Mouse (Mus musculus) myocyte (in vitro differentiated cells): ENCODE measurements around the gene Gm5741. TPM values are rescaled to one million over a fixed set of nuclear protein-coding genes. Genes with fewer than 3 reads are reported as not detected.

ENCODE experiments used
- H3K27me3 ChIP-seq: one replicate; pipeline ENCODE4 v1.6.1; 2011; ENCODE audit not compliant: control insufficient read depth, insufficient read depth, insufficient read length
- H3K36me3 ChIP-seq: one replicate; pipeline ENCODE4 v1.6.1; 2011; ENCODE audit not compliant: control insufficient read depth, insufficient read depth
- H3K4me2 ChIP-seq: one replicate; pipeline ENCODE4 v1.6.1; 2011; ENCODE audit warnings: low read depth, control low read depth
- H3K4me3 ChIP-seq: one replicate; pipeline ENCODE4 v1.5.1; 2011; ENCODE audit warnings: mild to moderate bottlenecking, control low read depth, moderate library complexity
- H3K79me2 ChIP-seq: one replicate; pipeline ENCODE4 v1.6.1; 2011; ENCODE audit not compliant: control insufficient read depth, insufficient read depth
- H3ac ChIP-seq: one replicate; pipeline ENCODE4 v1.6.1; 2011; ENCODE audit not compliant: control insufficient read depth, insufficient read length
- CEBPB ChIP-seq: IDR thresholded peaks from 2 replicates; pipeline ENCODE4 v1.6.1; 2011; ENCODE audit warnings: mild to moderate bottlenecking, moderate library complexity; ENCODE audit not compliant: poor library complexity, insufficient read depth, severe bottlenecking
- E2F4 ChIP-seq: IDR thresholded peaks from one replicate; pipeline ENCODE4 v1.6.1; 2011; ENCODE audit warnings: mild to moderate bottlenecking, control low read depth, moderate library complexity; ENCODE audit not compliant: insufficient read depth
- MAX ChIP-seq: IDR thresholded peaks from one replicate; pipeline ENCODE4 v1.6.1; 2011; ENCODE audit warnings: low read depth, mild to moderate bottlenecking, control low read depth
- MYOD1 ChIP-seq, 3 experiments: IDR thresholded peaks; one replicate each; pipeline ENCODE4 v1.6.1; 2011; ENCODE audit warnings: control low read depth in 2 of 3, low read depth in 2 of 3, mild to moderate bottlenecking in 2 of 3, moderate library complexity in 1 of 3; ENCODE audit not compliant: insufficient read length in 2 of 3, control insufficient read depth in 1 of 3
- MYOG ChIP-seq, 3 experiments: IDR thresholded peaks; one replicate each; pipeline ENCODE4 v1.6.1; 2011; ENCODE audit warnings: control low read depth in 2 of 3, low read depth in 2 of 3, mild to moderate bottlenecking in 2 of 3; ENCODE audit not compliant: insufficient read length in 2 of 3, control insufficient read depth in 1 of 3, insufficient read depth in 1 of 3
- POLR2A ChIP-seq: IDR thresholded peaks from one replicate; pipeline ENCODE4 v1.6.1; 2011; ENCODE audit warnings: low read depth, mild to moderate bottlenecking, control low read depth, moderate library complexity; ENCODE audit not compliant: insufficient read length
- POLR2AphosphoS2 ChIP-seq: IDR thresholded peaks from one replicate; pipeline ENCODE4 v1.6.1; 2011; ENCODE audit warnings: low read depth, control low read depth; ENCODE audit not compliant: insufficient read length
- REST ChIP-seq: IDR thresholded peaks from one replicate; pipeline ENCODE4 v1.6.1; 2011; ENCODE audit warnings: mild to moderate bottlenecking, control low read depth, moderate library complexity; ENCODE audit not compliant: insufficient read depth, insufficient read length
- SRF ChIP-seq: IDR thresholded peaks from one replicate; pipeline ENCODE4 v1.6.1; 2011; ENCODE audit warnings: low read depth; ENCODE audit not compliant: control insufficient read depth, insufficient read length
- TCF12 ChIP-seq: IDR thresholded peaks from one replicate; pipeline ENCODE4 v1.6.1; 2011; ENCODE audit warnings: mild to moderate bottlenecking, control low read depth; ENCODE audit not compliant: poor library complexity, insufficient read depth, severe bottlenecking
- TCF3 ChIP-seq: IDR thresholded peaks from one replicate; pipeline ENCODE4 v1.6.1; 2011; ENCODE audit warnings: low read depth, control low read depth; ENCODE audit not compliant: insufficient read length
- USF1 ChIP-seq: IDR thresholded peaks from one replicate; pipeline ENCODE4 v1.6.1; 2011; ENCODE audit warnings: low read depth, mild to moderate bottlenecking, control low read depth, moderate library complexity
- polyA plus RNA-seq: library from polyadenylated mRNA; unstranded; fragments of >200 nt; fragmentation: generic; extraction: Trizol; gene quantifications from one replicate; pipeline ENCODE4 v1.2.1, GENCODE M21; 2012; ENCODE audit warnings: missing spikeins

Gm5741 gene
- polyA plus RNA-seq, 1 experiment: 0.31 TPM

DNA sequence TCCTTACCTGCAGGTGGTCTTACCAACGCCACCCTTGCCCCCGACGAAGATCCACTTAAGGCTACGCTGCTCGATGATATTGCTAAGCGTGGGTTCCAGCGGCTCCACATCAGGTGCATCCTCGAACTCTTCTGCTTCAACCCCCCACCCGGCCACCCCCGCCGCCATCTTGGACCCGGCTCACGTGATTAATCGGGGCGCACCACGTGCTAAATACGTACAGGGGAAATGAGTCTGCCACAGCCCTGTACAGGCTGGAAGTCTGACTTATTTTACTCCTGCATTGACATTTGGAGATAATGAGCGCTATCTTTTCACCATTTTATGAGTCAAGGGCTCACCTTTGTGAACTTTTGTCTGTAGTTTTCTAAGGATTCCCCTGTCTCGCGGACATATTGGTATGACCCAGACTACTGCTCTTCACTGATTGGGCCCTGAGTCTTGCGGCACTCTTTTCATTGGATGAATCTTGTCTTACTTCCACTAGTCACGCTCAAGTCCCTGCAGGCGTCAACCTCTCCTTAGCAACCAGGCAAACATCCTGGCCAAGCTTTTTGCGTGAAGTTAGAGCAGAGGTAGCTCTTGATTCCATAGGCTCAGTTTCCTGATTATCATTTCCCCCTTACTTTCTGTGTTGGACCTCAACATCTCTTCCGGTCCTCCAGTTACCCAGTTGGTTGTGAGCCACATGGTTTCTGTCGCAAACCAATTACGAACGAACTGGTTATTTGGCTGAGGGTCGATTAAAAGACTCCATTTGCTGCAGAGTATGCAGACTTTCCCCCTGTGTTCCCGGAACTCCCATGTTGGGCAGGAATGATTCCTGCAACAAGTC is 42.5 kb downstream of the Gm5741 start, which contains the start of gene Asna1:
Asna1 (minus strand) TSS at position 184 of the 835 bp plus-strand sequence.
- Histone ChIP-seq H3ac (peak within 1 kb of the TSS; percentile 49), H3K4me3 (peak within 1 kb of the TSS; percentile 99), H3K27me3 (no peaks in the 10 kb centered on the region), H3K36me3 (peaks cover 6% of the 10 kb centered on the region), H3K4me2 (peak within 1 kb of the TSS; percentile 99), H3K79me2 (peaks cover 59% of the 10 kb centered on the region)
- TF ChIP-seq MYOG (IDR thresholded peaks at IDR 0.05; ENCODE audit: control insufficient read depth in 1 of 3, insufficient read depth in 1 of 3, insufficient read length in 2 of 3, low read depth in 2 of 3): no peak
- no peak for TF ChIP-seq TCF12
- peak; percentile 59 for TF ChIP-seq POLR2A
- peak; percentile 49 for TF ChIP-seq POLR2AphosphoS2
- no peak for TF ChIP-seq MYOD1 (IDR thresholded peaks at IDR 0.05; ENCODE audit: control insufficient read depth in 1 of 3, insufficient read length in 2 of 3, low read depth in 2 of 3)
- no peak for TF ChIP-seq MAX
- no peak for TF ChIP-seq TCF3
- TF ChIP-seq E2F4: no peak
- no peak for TF ChIP-seq REST
- peak; percentile 90 for TF ChIP-seq USF1
- no peak for TF ChIP-seq CEBPB
- no peak for TF ChIP-seq SRF

DNA sequence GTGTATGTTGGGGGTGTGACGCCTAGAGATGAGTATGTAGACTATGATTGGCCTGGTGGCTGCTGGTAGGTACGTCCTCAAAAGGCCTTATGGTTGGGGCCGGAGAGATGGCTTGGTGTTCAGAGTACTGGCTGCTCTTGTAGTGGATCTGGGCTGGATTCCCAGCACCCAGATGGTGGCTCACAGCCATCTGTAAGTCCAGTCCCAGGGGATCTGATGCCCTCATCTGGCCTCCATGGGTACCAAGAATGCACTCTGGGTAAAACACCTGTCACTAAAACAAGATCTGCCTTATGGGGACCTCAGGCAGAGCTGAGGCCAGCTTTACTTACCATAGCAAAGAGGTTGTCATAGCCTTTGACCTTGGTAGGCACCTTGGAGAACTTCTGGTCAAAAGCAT is 43.9 kb downstream of the Gm5741 start:
- peak overlapping the region; percentile 99 for H3K4me2 ChIP-seq
- peaks cover 3% of the 10 kb centered on the region for H3K36me3 ChIP-seq
- peak overlapping the region; percentile 99 for H3K4me3 ChIP-seq
- TF ChIP-seq MAX: no peak
- no peak for TF ChIP-seq POLR2A
- H3ac ChIP-seq: no peak overlapping the region
- no peaks in the 10 kb centered on the region for H3K27me3 ChIP-seq
- H3K79me2 ChIP-seq: peaks cover 44% of the 10 kb centered on the region

DNA sequence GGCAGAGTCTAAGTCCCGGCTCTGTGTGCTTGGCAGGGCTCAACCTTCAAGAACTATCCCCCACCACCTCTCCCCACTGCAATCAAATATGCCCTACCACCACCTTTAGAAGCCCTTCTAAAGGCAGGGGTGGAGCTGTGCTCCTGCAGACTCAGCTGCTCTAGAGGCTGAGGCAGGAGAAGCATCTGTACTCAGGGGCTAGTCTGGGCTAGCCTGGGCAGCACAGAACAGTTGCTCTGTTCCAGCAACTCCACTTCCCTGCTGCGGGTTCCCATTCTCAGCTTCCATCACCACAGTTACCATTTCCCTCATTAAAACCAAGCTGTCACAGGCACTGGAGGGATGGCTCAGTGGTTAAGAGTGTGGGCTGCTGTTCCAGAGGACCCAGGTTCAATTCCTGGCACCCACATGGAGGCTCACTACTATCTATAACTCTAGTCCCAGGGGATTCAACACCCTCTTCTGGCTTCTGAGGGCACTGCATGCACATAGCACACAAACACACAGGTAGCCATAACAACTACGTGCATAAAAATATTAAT is 46.2 kb downstream of the Gm5741 start:
- peaks cover 3% of the 10 kb centered on the region for H3K36me3 ChIP-seq

More for the DNA sequence above, 46.2 kb downstream of the Gm5741 start:
- Histone ChIP-seq H3K4me3 (no peak overlapping the region), H3K79me2 (peaks cover 22% of the 10 kb centered on the region), H3K4me2 (no peak overlapping the region), H3K27me3 (no peaks in the 10 kb centered on the region), H3ac (no peak overlapping the region)
- TF ChIP-seq SRF (no peak), E2F4 (no peak), MYOD1 (IDR thresholded peaks at IDR 0.05; ENCODE audit: control insufficient read depth in 1 of 3, insufficient read length in 2 of 3, low read depth in 2 of 3) (no peak), TCF12 (no peak), MYOG (IDR thresholded peaks at IDR 0.05; ENCODE audit: control insufficient read depth in 1 of 3, insufficient read depth in 1 of 3, insufficient read length in 2 of 3, low read depth in 2 of 3) (no peak), POLR2AphosphoS2 (no peak), POLR2A (no peak), MAX (no peak)

Other genes with a start within 250 kb of the Gm5741 start
- gene Dand5, start 245.2 kb downstream of the Gm5741 start, polyA plus RNA-seq: 6.7 TPM
- 21.8 TPM for gene Gadd45gip1, start 236.5 kb downstream of the Gm5741 start, polyA plus RNA-seq
- 139 TPM for gene Rad23a, start 227.3 kb downstream of the Gm5741 start, polyA plus RNA-seq
- gene Calr, start 221.0 kb downstream of the Gm5741 start, polyA plus RNA-seq: 385 TPM
- 73.3 TPM for gene Farsa, start 211.0 kb downstream of the Gm5741 start, polyA plus RNA-seq
- 2.3 TPM for gene Syce2, start 195.9 kb downstream of the Gm5741 start, polyA plus RNA-seq
- gene Gcdh, start 174.1 kb downstream of the Gm5741 start, polyA plus RNA-seq: 20.9 TPM
- 0.10 TPM for gene Klf1, start 166.1 kb downstream of the Gm5741 start, polyA plus RNA-seq
- 9.2 TPM for gene Dnase2a, start 159.4 kb downstream of the Gm5741 start, polyA plus RNA-seq
- gene Mast1, start 130.6 kb downstream of the Gm5741 start, polyA plus RNA-seq: not detected
- not detected for gene Rtbdn, start 121.0 kb downstream of the Gm5741 start, polyA plus RNA-seq
- not detected for gene Gm49661, start 98.5 kb downstream of the Gm5741 start, polyA plus RNA-seq
- gene Prdx2, start 98.4 kb downstream of the Gm5741 start, polyA plus RNA-seq: 432 TPM
- 74.1 TPM for gene Rnaseh2a, start 98.2 kb downstream of the Gm5741 start, polyA plus RNA-seq
- 140 TPM for gene Junb, start 89.3 kb downstream of the Gm5741 start, polyA plus RNA-seq
- 9.3 TPM for gene Hook2, start 77.4 kb downstream of the Gm5741 start, polyA plus RNA-seq
- gene Best2, start 53.5 kb downstream of the Gm5741 start, polyA plus RNA-seq: not detected
- gene Asna1, start 42.7 kb downstream of the Gm5741 start, polyA plus RNA-seq: 204 TPM
- 198 TPM for gene Trir, start 41.2 kb downstream of the Gm5741 start, polyA plus RNA-seq
- gene Tnpo2, start 31.1 kb downstream of the Gm5741 start, polyA plus RNA-seq: 46.3 TPM
- 26.8 TPM for gene Fbxw9, start 7.9 kb downstream of the Gm5741 start, polyA plus RNA-seq
- gene Dhps, start 3.8 kb upstream of the Gm5741 start, polyA plus RNA-seq: 86.7 TPM
- gene Wdr83os, start 12.8 kb upstream of the Gm5741 start, polyA plus RNA-seq: 166 TPM
- 26.8 TPM for gene Wdr83, start 13.3 kb upstream of the Gm5741 start, polyA plus RNA-seq
- gene Man2b1, start 15.3 kb upstream of the Gm5741 start, polyA plus RNA-seq: 7.6 TPM
- gene Zfp791, start 55.1 kb upstream of the Gm5741 start, polyA plus RNA-seq: not detected
- gene Cks1brt, start 83.9 kb upstream of the Gm5741 start, polyA plus RNA-seq: not detected
- not detected for gene Olfr371, start 158.0 kb upstream of the Gm5741 start, polyA plus RNA-seq
- 13.2 TPM for gene Orc6, start 231.7 kb upstream of the Gm5741 start, polyA plus RNA-seq
- 52.1 TPM for gene Vps35, start 231.8 kb upstream of the Gm5741 start, polyA plus RNA-seq